Mouse (Mus musculus) embryo, embryonic 10.5 days (tissue): ENCODE results near the gene Fuom.

ENCODE experiments used
- DNase-seq: peaks from one replicate; pipeline ENCODE4 v3.0.0-alpha.2; 2015; ENCODE audit warnings: low spot score

The Fuom gene

GRCm38 (mm10) chr7:140101498-140101897 is 743 bp downstream of the Fuom start:
- DNase-seq: no peak

- no peak for DNase-seq
Measured at GRCm38 (mm10) chr7:140098466-140098865, 3.8 kb downstream of the Fuom start.

GRCm38 (mm10) chr7:140096055-140096454 is 6.2 kb downstream of the Fuom start:
- DNase-seq: no peak

- no peak for DNase-seq
Measured at GRCm38 (mm10) chr7:140095556-140095955, 6.7 kb downstream of the Fuom start.

GRCm38 (mm10) chr7:140094954-140095353 is 7.3 kb downstream of the Fuom start:
- no peak for DNase-seq

GRCm38 (mm10) chr7:140092924-140093528 is 9.2 kb downstream of the Fuom start, which contains the start of gene Prap1:
Prap1 (plus strand) TSS chr7:140093395.
- DNase-seq: no peak

- no peak for DNase-seq
Measured at GRCm38 (mm10) chr7:140090601-140091000, 11.6 kb downstream of the Fuom start.

- DNase-seq: peak; percentile 85
Measured at GRCm38 (mm10) chr7:140082242-140082678, 20.0 kb downstream of the Fuom start, which contains the start of gene Caly. Caly (minus strand) TSS chr7:140082548.

- no peak for DNase-seq
Measured at GRCm38 (mm10) chr7:140081408-140082241, 20.6 kb downstream of the Fuom start.

- peak; percentile 95 for DNase-seq
Measured at GRCm38 (mm10) chr7:140080503-140081156, 21.6 kb downstream of the Fuom start.

GRCm38 (mm10) chr7:140078711-140079110 is 23.5 kb downstream of the Fuom start:
- DNase-seq: peak; percentile 88

- DNase-seq: no peak
Measured at GRCm38 (mm10) chr7:140077698-140078097, 24.5 kb downstream of the Fuom start.

GRCm38 (mm10) chr7:140070042-140070711 is 32.1 kb downstream of the Fuom start:
- DNase-seq: peak; percentile 42

GRCm38 (mm10) chr7:140067397-140067796 is 34.8 kb downstream of the Fuom start:
- no peak for DNase-seq

GRCm38 (mm10) chr7:140063092-140063491 is 39.1 kb downstream of the Fuom start:
- peak; percentile 92 for DNase-seq

- DNase-seq: peak; percentile 67
Measured at GRCm38 (mm10) chr7:140062307-140062706, 39.9 kb downstream of the Fuom start.

- no peak for DNase-seq
Measured at GRCm38 (mm10) chr7:140061832-140062130, 40.5 kb downstream of the Fuom start.

- peak; percentile 86 for DNase-seq
Measured at GRCm38 (mm10) chr7:140060936-140061831, 41.1 kb downstream of the Fuom start.

GRCm38 (mm10) chr7:140059601-140060000 is 42.6 kb downstream of the Fuom start:
- peak; percentile 23 for DNase-seq

GRCm38 (mm10) chr7:140058528-140058927 is 43.7 kb downstream of the Fuom start:
- DNase-seq: no peak
